Mouse (Mus musculus) small intestine, adult 2 months (tissue): ENCODE data around the gene 4930513O06Rik. TPM values are rescaled to one million over a fixed set of nuclear protein-coding genes. Genes with fewer than 3 reads are reported as not detected.

ENCODE experiments used
- H3K27ac ChIP-seq: fragments of 200-500 bp; 2 replicates; pipeline ENCODE4 v1.5.1; 2012; ENCODE audit warnings: low read depth, low read length, control low read depth, inconsistent platforms; ENCODE audit not compliant: insufficient read depth
- H3K27me3 ChIP-seq: fragments of 200-500 bp; 2 replicates; pipeline ENCODE4 v1.6.1; 2012; ENCODE audit warnings: mild to moderate bottlenecking, moderate library complexity, low read length, inconsistent platforms; ENCODE audit not compliant: control insufficient read depth, insufficient read depth
- H3K36me3 ChIP-seq: fragments of 200-500 bp; 2 replicates; pipeline ENCODE4 v1.6.1; 2012; ENCODE audit warnings: mild to moderate bottlenecking, low read length, control low read depth, inconsistent platforms; ENCODE audit not compliant: control insufficient read depth, insufficient read depth
- H3K4me1 ChIP-seq: fragments of 200-500 bp; 2 replicates; pipeline ENCODE4 v1.6.1; 2012; ENCODE audit warnings: low read length, inconsistent platforms, mixed read lengths; ENCODE audit not compliant: control insufficient read depth, insufficient read depth, insufficient read length
- H3K4me3 ChIP-seq: fragments of 200-500 bp; 2 replicates; pipeline ENCODE4 v1.5.1; 2012; ENCODE audit warnings: low read depth, mild to moderate bottlenecking, control low read depth, inconsistent platforms, low read length, moderate library complexity
- CTCF ChIP-seq: fragments of 200-500 bp; IDR thresholded peaks from 2 replicates; pipeline ENCODE4 v1.5.1; 2012; ENCODE audit warnings: low read depth, mild to moderate bottlenecking, control low read depth, inconsistent platforms, low read length, moderate library complexity, mixed read lengths; ENCODE audit not compliant: insufficient replicate concordance, insufficient read length; ENCODE audit errors: extremely low read depth
- POLR2A ChIP-seq: fragments of 200-500 bp; IDR thresholded peaks from 2 replicates; pipeline ENCODE4 v1.6.1; 2012; ENCODE audit warnings: low read depth, mild to moderate bottlenecking, control low read depth, inconsistent platforms, low read length, moderate library complexity
- WGBS: fragments of 180-500 bp; shearing (Covaris S2); methylation state at CpG from one replicate; pipeline ENCODE4 v1.1.7; 2018; 5-methylcytosine and 5-hydroxymethylcytosine counted together
- polyA plus RNA-seq: library from polyadenylated mRNA; depleted of rRNA; stranded (reverse); fragments of >200 nt; gene quantifications from 2 replicates; pipeline ENCODE4 v1.2.3, GENCODE M21; 2012; rRNA removed

The 4930513O06Rik gene
- not detected in 2 replicates for polyA plus RNA-seq

DNA sequence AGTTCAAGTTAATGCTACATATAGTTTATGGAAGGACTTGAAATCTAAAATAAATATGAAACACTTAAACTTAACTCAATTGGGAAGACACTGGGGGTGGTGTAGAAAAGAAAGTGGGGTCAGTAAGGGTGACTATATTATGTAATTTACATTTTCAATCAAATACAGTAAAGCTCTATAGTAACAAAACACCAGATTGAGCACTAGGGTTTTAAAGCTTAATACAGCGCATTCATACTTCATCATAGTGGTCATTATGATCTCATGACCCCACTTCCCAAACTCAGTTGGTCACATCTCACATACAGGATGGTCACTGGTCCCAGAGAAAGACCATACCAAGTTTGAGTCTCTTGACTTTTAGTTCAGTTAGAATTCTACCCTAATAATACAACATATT, at the start of gene 4930513O06Rik:
4930513O06Rik (plus strand) TSS at position 301 of the 400 bp plus-strand sequence.
- no peak within 1 kb of the TSS for H3K27ac ChIP-seq
- H3K4me1 ChIP-seq: no peaks in the 10 kb centered on the region
- no peak within 1 kb of the TSS for H3K4me3 ChIP-seq
- TF ChIP-seq CTCF: no peak
- TF ChIP-seq POLR2A: no peak
- no peaks in the 10 kb centered on the region for H3K36me3 ChIP-seq
- WGBS: 82% methylated on average over 1 of the region's 1 CpGs
- no peaks in the 10 kb centered on the region for H3K27me3 ChIP-seq

DNA sequence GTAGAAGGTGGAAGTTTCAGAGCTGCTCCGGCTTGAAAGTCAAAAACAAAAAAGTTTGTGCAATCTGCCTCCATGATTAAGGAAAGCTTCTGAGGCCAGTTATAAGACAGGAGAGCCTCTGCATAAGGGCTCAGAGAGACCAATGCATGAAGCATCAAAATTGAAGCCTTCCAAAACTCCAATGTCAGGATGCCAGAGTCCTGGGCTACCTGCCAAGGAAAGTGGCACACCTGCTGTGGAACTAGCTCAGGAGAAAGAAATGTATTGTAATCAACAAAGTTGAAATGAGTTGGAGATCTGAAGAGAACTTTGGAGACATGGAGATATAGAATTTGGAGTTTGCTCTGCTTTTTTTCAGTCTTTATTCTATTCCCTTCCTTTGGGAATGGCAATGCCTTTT, 48.4 kb upstream of the 4930513O06Rik start:
- Histone ChIP-seq H3K27ac (no peak overlapping the region), H3K4me3 (no peak overlapping the region), H3K36me3 (no peaks in the 10 kb centered on the region), H3K4me1 (no peaks in the 10 kb centered on the region), H3K27me3 (no peaks in the 10 kb centered on the region)
- TF ChIP-seq POLR2A: no peak
- TF ChIP-seq CTCF: no peak
- 93% methylated on average over 1 of the region's 1 CpGs for WGBS

DNA sequence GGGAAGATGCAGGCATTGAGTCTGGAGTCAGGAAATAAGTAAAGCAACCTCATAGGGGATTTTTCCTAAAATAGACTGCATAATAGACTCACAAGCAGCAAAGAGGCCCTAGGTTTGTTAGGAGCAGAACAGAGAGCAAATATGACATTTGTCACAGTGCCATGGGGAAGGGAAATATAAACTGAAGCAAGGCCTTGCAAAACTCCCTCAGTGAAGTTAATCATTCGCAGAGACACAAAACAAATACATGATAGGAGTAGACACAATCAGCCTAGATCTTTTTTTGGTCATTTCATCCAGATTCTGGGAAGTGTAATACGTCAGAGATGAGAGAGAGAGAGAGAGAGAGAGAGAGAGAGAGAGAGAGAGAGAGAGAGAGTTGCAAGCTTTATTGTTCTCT, 46.7 kb upstream of the 4930513O06Rik start:
- no peak overlapping the region for H3K4me3 ChIP-seq
- no peaks in the 10 kb centered on the region for H3K27me3 ChIP-seq
- no peak overlapping the region for H3K27ac ChIP-seq
- TF ChIP-seq CTCF (no peak), POLR2A (no peak)
- WGBS: 37% methylated on average over 2 of the region's 2 CpGs
- no peaks in the 10 kb centered on the region for H3K36me3 ChIP-seq
- no peaks in the 10 kb centered on the region for H3K4me1 ChIP-seq

DNA sequence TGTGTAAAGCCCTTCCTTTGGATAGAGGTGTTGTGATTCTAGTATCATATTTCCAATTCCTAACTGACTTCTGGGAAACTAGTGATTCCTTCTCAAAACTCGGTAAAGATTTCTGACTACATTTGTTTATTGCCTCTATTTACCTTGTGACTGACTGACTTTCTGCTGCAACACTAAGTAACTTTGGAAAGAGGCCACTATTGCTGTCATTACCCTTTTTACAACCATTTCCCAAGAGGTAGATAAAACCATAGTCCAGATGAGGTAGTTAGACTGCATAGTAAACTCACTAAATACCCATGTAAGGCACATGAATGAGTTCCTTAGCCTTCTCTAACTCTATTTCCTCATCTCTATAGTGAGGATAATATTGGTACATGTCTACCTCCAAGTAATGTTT, 44.9 kb upstream of the 4930513O06Rik start:
- TF ChIP-seq POLR2A (no peak), CTCF (no peak)
- Histone ChIP-seq H3K27ac (no peak overlapping the region), H3K4me3 (no peak overlapping the region), H3K27me3 (no peaks in the 10 kb centered on the region), H3K36me3 (no peaks in the 10 kb centered on the region), H3K4me1 (no peaks in the 10 kb centered on the region)
- WGBS: 55% methylated on average over 1 of the region's 1 CpGs

DNA sequence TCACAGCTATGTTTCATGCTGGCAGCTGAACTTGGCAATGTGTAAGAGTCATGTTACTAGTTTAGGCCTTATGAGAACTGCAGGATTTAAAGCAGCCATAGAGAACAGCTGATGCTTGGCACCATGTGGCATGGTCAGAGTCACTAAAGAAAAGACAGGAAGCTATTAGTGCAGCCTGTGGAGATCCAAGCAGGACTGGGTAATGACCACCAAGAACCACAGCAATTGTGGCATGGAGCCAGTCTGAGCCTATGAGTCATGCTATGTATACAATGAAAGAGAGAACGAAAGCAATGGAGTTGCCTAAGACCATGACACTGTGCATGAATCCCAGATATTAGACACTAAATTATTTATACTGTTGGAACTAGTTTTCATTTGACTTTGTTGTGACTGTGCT, 34.1 kb upstream of the 4930513O06Rik start:
- Histone ChIP-seq H3K4me3 (no peak overlapping the region), H3K27me3 (no peaks in the 10 kb centered on the region), H3K4me1 (no peaks in the 10 kb centered on the region), H3K27ac (no peak overlapping the region), H3K36me3 (no peaks in the 10 kb centered on the region)
- WGBS: 24% methylated on average over 1 of the region's 1 CpGs
- TF ChIP-seq POLR2A: no peak
- TF ChIP-seq CTCF: no peak

DNA sequence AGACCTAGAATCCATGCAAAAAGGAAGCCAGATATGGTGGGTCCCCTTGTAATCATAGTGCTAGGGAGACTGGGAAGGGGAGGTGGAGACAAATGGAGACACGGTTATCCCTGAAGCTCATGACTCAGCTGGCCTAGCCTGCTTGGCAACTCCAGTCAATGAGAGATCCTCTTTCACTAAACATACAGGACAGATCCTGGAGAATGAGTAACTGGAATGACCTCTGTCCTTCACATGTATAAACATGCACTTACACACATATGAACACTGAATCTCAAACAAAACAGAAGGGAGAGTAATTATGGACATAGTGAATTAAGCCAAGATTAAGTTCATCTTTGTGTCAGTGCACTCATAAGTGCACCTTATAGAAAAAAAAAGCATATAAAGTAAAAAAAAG, 32.9 kb upstream of the 4930513O06Rik start:
- TF ChIP-seq POLR2A (no peak), CTCF (no peak)
- H3K4me3 ChIP-seq: no peak overlapping the region
- no peaks in the 10 kb centered on the region for H3K36me3 ChIP-seq
- no peak overlapping the region for H3K27ac ChIP-seq
- H3K27me3 ChIP-seq: no peaks in the 10 kb centered on the region
- no peaks in the 10 kb centered on the region for H3K4me1 ChIP-seq
- 22% methylated on average over 1 of the region's 1 CpGs for WGBS

DNA sequence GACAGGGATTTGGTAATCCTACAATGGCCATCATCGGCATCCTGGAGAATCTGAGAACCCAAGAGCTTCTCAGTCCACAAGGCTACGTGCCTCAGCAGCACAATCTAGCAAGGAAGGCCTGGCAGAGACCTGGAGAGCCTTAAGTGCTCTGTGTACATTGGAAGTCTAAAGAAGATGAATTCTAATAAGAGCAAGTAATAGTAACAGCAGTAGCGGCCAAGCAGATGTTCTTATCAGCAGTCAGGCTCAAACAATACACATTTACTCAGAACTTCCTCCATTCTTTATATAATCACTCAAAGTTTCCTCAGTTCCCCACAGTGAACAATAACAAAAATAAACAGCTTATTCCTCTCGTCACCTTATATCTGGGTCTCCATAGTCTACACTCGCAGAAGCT, 22.0 kb upstream of the 4930513O06Rik start:
- Histone ChIP-seq H3K4me3 (no peak overlapping the region), H3K36me3 (no peaks in the 10 kb centered on the region), H3K4me1 (no peaks in the 10 kb centered on the region), H3K27ac (no peak overlapping the region), H3K27me3 (no peaks in the 10 kb centered on the region)
- TF ChIP-seq CTCF: no peak
- no peak for TF ChIP-seq POLR2A
- 79% methylated on average over 5 of the region's 5 CpGs for WGBS

DNA sequence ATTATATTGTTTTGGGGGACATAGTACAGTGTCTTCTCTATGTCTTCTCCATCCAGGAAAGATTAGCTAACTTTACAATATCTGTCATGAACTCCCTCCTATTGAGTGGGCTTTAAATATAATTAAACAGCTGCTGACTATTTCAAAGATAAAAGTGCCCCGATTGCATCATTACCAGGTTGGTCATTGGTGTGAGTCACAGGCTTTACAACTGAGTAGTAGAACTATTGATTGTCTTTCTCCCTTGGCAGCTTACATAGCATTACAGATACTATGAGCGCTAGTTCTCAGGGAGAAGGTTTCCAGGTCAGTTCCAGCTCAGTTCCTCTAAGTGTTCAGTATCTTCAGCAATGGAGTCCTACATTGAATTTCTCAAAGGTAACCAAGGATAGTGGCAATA, 7.5 kb upstream of the 4930513O06Rik start:
- 72% methylated on average over 2 of the region's 2 CpGs for WGBS
- TF ChIP-seq CTCF: no peak

More for the DNA sequence above, 7.5 kb upstream of the 4930513O06Rik start:
- Histone ChIP-seq H3K4me1 (no peaks in the 10 kb centered on the region), H3K27me3 (no peaks in the 10 kb centered on the region), H3K36me3 (no peaks in the 10 kb centered on the region), H3K27ac (no peak overlapping the region), H3K4me3 (no peak overlapping the region)
